8 mouse cellular contexts compared by ENCODE assay signal in genomic region chr11:97800691-97801408, GRCm38 (mm10). TPM values are rescaled to one million over a fixed set of nuclear protein-coding genes. Genes with fewer than 3 reads are reported as not detected.
DNase-seq lines count a peak whose midpoint lies in the region; ATAC-seq and TF ChIP-seq lines count a peak whose summit lies in the region.

No protein-coding gene starts in this region.

- peak; percentile 60 to 62 for DNase-seq in heart, adult 18-20 months
- no peak for DNase-seq in heart, postnatal 14 days
- no peak for DNase-seq in liver, embryonic 11.5 days (ENCODE audit: low spot score)
- DNase-seq in T-cell, adult 2 months (ENCODE audit: low spot score): no peak
- no peak for DNase-seq in gastrocnemius, postnatal 36 days

- H3K36me3 ChIP-seq in hindbrain, embryonic 13.5 days: no peaks in the 10 kb centered on the region
- 0 out of 2 replicates have a peak, but pooled peaks cover 2% of the 10 kb centered on the region for H3K36me3 ChIP-seq in liver, embryonic 11.5 days (ENCODE audit: control insufficient read depth, insufficient read depth, low read length)

- TF ChIP-seq POLR2A in cortical plate, adult 2 months (IDR thresholded peaks at IDR 0.05; ENCODE audit: extremely low read depth, insufficient read depth, low read length): no peak
- no peak for TF ChIP-seq POLR2A in olfactory bulb, adult 2 months (IDR thresholded peaks at IDR 0.05; ENCODE audit: insufficient read depth, low read depth, low read length)

- 7% methylated on average over 17 of the region's 17 CpGs for WGBS in hindbrain, embryonic 13.5 days
- 10% methylated on average over 17 of the region's 17 CpGs for WGBS in liver, embryonic 11.5 days
- WGBS in olfactory bulb, adult 2 months: 5% methylated on average over 17 of the region's 17 CpGs

- no peaks in the 10 kb centered on the region for H3K27me3 ChIP-seq in hindbrain, embryonic 13.5 days
- H3K27me3 ChIP-seq in liver, embryonic 11.5 days (replicated peaks; ENCODE audit: control insufficient read depth, insufficient read depth, low read length): no peaks in the 10 kb centered on the region

- H3K9me3 ChIP-seq in hindbrain, embryonic 13.5 days: no peaks in the 10 kb centered on the region
- H3K9me3 ChIP-seq in liver, embryonic 11.5 days (ENCODE audit: control insufficient read depth, low read length): no peaks in the 10 kb centered on the region

- H3K9ac ChIP-seq in hindbrain, embryonic 13.5 days: peak overlapping the region; percentile 95
- H3K9ac ChIP-seq in liver, embryonic 11.5 days (ENCODE audit: low read depth, low read length): peak overlapping the region; percentile 72

- peak overlapping the region; percentile 97 for H3K27ac ChIP-seq in cortical plate, adult 2 months (ENCODE audit: insufficient read depth, low read length)
- peak overlapping the region; percentile 98 for H3K27ac ChIP-seq in hindbrain, embryonic 13.5 days
- peak overlapping the region; percentile 86 for H3K27ac ChIP-seq in liver, embryonic 11.5 days (ENCODE audit: low read depth, low read length)
- peak overlapping the region; percentile 70 for H3K27ac ChIP-seq in olfactory bulb, adult 2 months (ENCODE audit: insufficient read depth, low read depth, low read length)

- peak overlapping the region; percentile 99 for H3K4me3 ChIP-seq in cortical plate, adult 2 months (ENCODE audit: insufficient read depth, low read length)
- peak overlapping the region; percentile 91 for H3K4me3 ChIP-seq in hindbrain, embryonic 13.5 days
- H3K4me3 ChIP-seq in liver, embryonic 11.5 days (ENCODE audit: low read depth, low read length): peak overlapping the region; percentile 64
- peak overlapping the region; percentile 85 for H3K4me3 ChIP-seq in olfactory bulb, adult 2 months (ENCODE audit: insufficient read depth, low read depth, low read length)

- peak overlapping the region; percentile 87 for H3K4me2 ChIP-seq in hindbrain, embryonic 13.5 days
- peak overlapping the region; percentile 72 for H3K4me2 ChIP-seq in liver, embryonic 11.5 days

- H3K4me1 ChIP-seq in cortical plate, adult 2 months (ENCODE audit: control insufficient read depth, insufficient read depth, low read length): peaks cover 12% of the 10 kb centered on the region
- peaks cover 51% of the 10 kb centered on the region for H3K4me1 ChIP-seq in hindbrain, embryonic 13.5 days (replicated peaks)
- H3K4me1 ChIP-seq in liver, embryonic 11.5 days (replicated peaks; ENCODE audit: control insufficient read depth, insufficient read depth, low read length): peaks cover 46% of the 10 kb centered on the region
- peaks cover 26% of the 10 kb centered on the region for H3K4me1 ChIP-seq in olfactory bulb, adult 2 months (ENCODE audit: control insufficient read depth, insufficient read depth, low read length)

- no peak for TF ChIP-seq CTCF in cortical plate, adult 2 months (IDR thresholded peaks at IDR 0.05; ENCODE audit: extremely low read depth, insufficient read depth, low read length)
- no peak for TF ChIP-seq CTCF in olfactory bulb, adult 2 months (IDR thresholded peaks at IDR 0.05; ENCODE audit: insufficient read depth, low read depth, low read length)

- intact Hi-C loops in heart, postnatal 14 days (cut with DNase I): loop anchor here (2.0 kb wide), 2 partner anchors 20 to 40 kb away; partner anchors contain the start of gene B230217C12Rik
- intact Hi-C loops in gastrocnemius, postnatal 36 days (cut with DNase I): no loop called here

- no peak for ATAC-seq in hindbrain, embryonic 13.5 days (ENCODE audit: low FRiP score)
- ATAC-seq in liver, embryonic 11.5 days (replicated peaks; ENCODE audit: low FRiP score): no peak

RNA-seq across cellular contexts. Expression of gene Lasp1, which starts 2.0 kb away (rescaled TPM):
- total RNA-seq in heart, adult 18-20 months (2021): 10 to 100 TPM; 34.9 to 36.6 TPM
- 10 to 100 TPM; 47.8 to 49.6 TPM for total RNA-seq in heart, postnatal 14 days (2021)
- polyA plus RNA-seq in cortical plate, adult 2 months (2012; rRNA removed): 130 and 132 TPM in 2 replicates
- 131 and 137 TPM in 2 replicates for polyA plus RNA-seq in hindbrain, embryonic 13.5 days (2015; fragmentation: Nextera tagmentation; extraction: Ambion mirVana)
- 54.7 and 55.3 TPM in 2 replicates for polyA plus RNA-seq in liver, embryonic 11.5 days (2014; fragmentation: Nextera tagmentation; extraction: Ambion mirVana)
- polyA plus RNA-seq in olfactory bulb, adult 2 months (2012; ENCODE audit: insufficient read depth, insufficient read length, low replicate concordance, missing spikeins): not detected in 2 replicates
- total RNA-seq in gastrocnemius, postnatal 36 days (2021): 10 to 100 TPM; 14.2 to 15.4 TPM

RNA-seq across cellular contexts. Expression of gene Rpl23, which starts 18.6 kb away (rescaled TPM):
- 100 to 1,000 TPM; 505 to 584 TPM for total RNA-seq in heart, adult 18-20 months (2021)
- 100 to 1,000 TPM; 503 to 533 TPM for total RNA-seq in heart, postnatal 14 days (2021)
- 287 and 301 TPM in 2 replicates for polyA plus RNA-seq in cortical plate, adult 2 months (2012; rRNA removed)
- polyA plus RNA-seq in hindbrain, embryonic 13.5 days (2015; fragmentation: Nextera tagmentation; extraction: Ambion mirVana): 369 and 380 TPM in 2 replicates
- polyA plus RNA-seq in liver, embryonic 11.5 days (2014; fragmentation: Nextera tagmentation; extraction: Ambion mirVana): 756 and 842 TPM in 2 replicates
- polyA plus RNA-seq in olfactory bulb, adult 2 months (2012; ENCODE audit: insufficient read depth, insufficient read length, low replicate concordance, missing spikeins): 695 TPM in 1 of 2 replicates, not detected in the other
- total RNA-seq in gastrocnemius, postnatal 36 days (2021): 100 to 1,000 TPM; 349 to 430 TPM

RNA-seq across cellular contexts. Expression of gene 1700001P01Rik, which starts 25.1 kb away (rescaled TPM):
- not detected for total RNA-seq in heart, adult 18-20 months (2021)
- total RNA-seq in heart, postnatal 14 days (2021): under 1 TPM in 1 of 2 experiments, not detected in 1; 0.65 TPM
- polyA plus RNA-seq in cortical plate, adult 2 months (2012; rRNA removed): 0.76 and 1.6 TPM in 2 replicates
- 0.68 and 0.79 TPM in 2 replicates for polyA plus RNA-seq in hindbrain, embryonic 13.5 days (2015; fragmentation: Nextera tagmentation; extraction: Ambion mirVana)
- 0.64 TPM in 1 of 2 replicates, not detected in the other for polyA plus RNA-seq in liver, embryonic 11.5 days (2014; fragmentation: Nextera tagmentation; extraction: Ambion mirVana)
- not detected in 2 replicates for polyA plus RNA-seq in olfactory bulb, adult 2 months (2012; ENCODE audit: insufficient read depth, insufficient read length, low replicate concordance, missing spikeins)
- total RNA-seq in gastrocnemius, postnatal 36 days (2021): not detected

RNA-seq across cellular contexts. Expression of gene Cwc25, which starts 34.5 kb away (rescaled TPM):
- total RNA-seq in heart, adult 18-20 months (2021): 1 to 10 TPM; 6.4 to 8.4 TPM
- total RNA-seq in heart, postnatal 14 days (2021): 10 to 100 TPM in 1 of 2 experiments, 1 to 10 TPM in 1; 8.9 to 10.6 TPM
- 16.4 TPM in 2 replicates for polyA plus RNA-seq in cortical plate, adult 2 months (2012; rRNA removed)
- polyA plus RNA-seq in hindbrain, embryonic 13.5 days (2015; fragmentation: Nextera tagmentation; extraction: Ambion mirVana): 17.6 and 18.3 TPM in 2 replicates
- polyA plus RNA-seq in liver, embryonic 11.5 days (2014; fragmentation: Nextera tagmentation; extraction: Ambion mirVana): 12.9 and 13.1 TPM in 2 replicates
- not detected in 2 replicates for polyA plus RNA-seq in olfactory bulb, adult 2 months (2012; ENCODE audit: insufficient read depth, insufficient read length, low replicate concordance, missing spikeins)
- total RNA-seq in gastrocnemius, postnatal 36 days (2021): 1 to 10 TPM; 5.5 to 5.7 TPM

RNA-seq across cellular contexts. Expression of gene B230217C12Rik, which starts 39.7 kb away (rescaled TPM):
- total RNA-seq in heart, adult 18-20 months (2021): under 1 TPM; 0.51 to 0.55 TPM
- 1 to 10 TPM in 1 of 2 experiments, under 1 TPM in 1; 0.95 to 1.1 TPM for total RNA-seq in heart, postnatal 14 days (2021)
- polyA plus RNA-seq in cortical plate, adult 2 months (2012; rRNA removed): 122 and 130 TPM in 2 replicates
- polyA plus RNA-seq in hindbrain, embryonic 13.5 days (2015; fragmentation: Nextera tagmentation; extraction: Ambion mirVana): 28.9 and 29.2 TPM in 2 replicates
- 3.7 and 5.4 TPM in 2 replicates for polyA plus RNA-seq in liver, embryonic 11.5 days (2014; fragmentation: Nextera tagmentation; extraction: Ambion mirVana)
- polyA plus RNA-seq in olfactory bulb, adult 2 months (2012; ENCODE audit: insufficient read depth, insufficient read length, low replicate concordance, missing spikeins): not detected in 2 replicates
- under 1 TPM; 0.31 to 0.64 TPM for total RNA-seq in gastrocnemius, postnatal 36 days (2021)

Comparison
In these comparisons a context has a peak if more than half of its experiments do, and no peak if none do; other contexts are left out.
1. DNase-seq: peak in heart, adult 18-20 months (2 of 2); none in heart, postnatal 14 days (0 of 2), liver, embryonic 11.5 days (single experiment), T-cell, adult 2 months (single experiment) and gastrocnemius, postnatal 36 days (0 of 2).
2. Peak in every context shown above with its lines, with median percentiles within 50 percentile points of each other: H3K27ac ChIP-seq and H3K4me3 ChIP-seq.